Mouse (Mus musculus) gastrocnemius, postnatal 4 days (tissue): Measurements from ENCODE around the gene Tspan33. TPM values are rescaled to one million over a fixed set of nuclear protein-coding genes. Genes with fewer than 3 reads are reported as not detected.

Experiments
- DNase-seq, 2 experiments: peaks; one replicate each; pipeline ENCODE4 v3.0.0; 2021 to 2022; ENCODE audit warnings: low spot score in 2 of 2, mixed read lengths in 2 of 2
- total RNA-seq, 2 experiments: library from RNA; stranded (reverse); gene quantifications; 2 replicates each; pipeline ENCODE4 v1.2.3; 2021

Gene Tspan33
- total RNA-seq, 2 experiments from 2014 or later = 5.4 to 6.3 TPM

- no peak for DNase-seq
These were observed 3.1 kb downstream of the Tspan33 start for GRCm38 (mm10) chr6:29697139-29697538.

GRCm38 (mm10) chr6:29697548-29697947, 3.5 kb downstream of the Tspan33 start:
- no peak for DNase-seq

GRCm38 (mm10) chr6:29699085-29699745, 5.2 kb downstream of the Tspan33 start:
- no peak for DNase-seq

- DNase-seq = no peak
These were observed 7.0 kb downstream of the Tspan33 start for GRCm38 (mm10) chr6:29701051-29701450.

- no peak for DNase-seq
These were observed 8.1 kb downstream of the Tspan33 start for GRCm38 (mm10) chr6:29702126-29702525.

- DNase-seq = no peak
These were observed 10.1 kb downstream of the Tspan33 start for GRCm38 (mm10) chr6:29704143-29704542.

- DNase-seq = no peak
These were observed 13.9 kb downstream of the Tspan33 start for GRCm38 (mm10) chr6:29707902-29708301.

GRCm38 (mm10) chr6:29711318-29711717, 17.3 kb downstream of the Tspan33 start:
- no peak for DNase-seq

- DNase-seq = no peak
These were observed 18.1 kb downstream of the Tspan33 start for GRCm38 (mm10) chr6:29712011-29712584.

GRCm38 (mm10) chr6:29716624-29717365, 22.8 kb downstream of the Tspan33 start:
- DNase-seq = no peak

GRCm38 (mm10) chr6:29717541-29717940, 23.5 kb downstream of the Tspan33 start:
- DNase-seq = no peak

GRCm38 (mm10) chr6:29717952-29718521, 24.0 kb downstream of the Tspan33 start:
- no peak for DNase-seq

GRCm38 (mm10) chr6:29718894-29719329, 24.9 kb downstream of the Tspan33 start:
- DNase-seq = peak; percentile 49 to 72

- no peak for DNase-seq
These were observed 27.9 kb downstream of the Tspan33 start for GRCm38 (mm10) chr6:29721890-29722289.

- no peak for DNase-seq
These were observed 32.7 kb downstream of the Tspan33 start for GRCm38 (mm10) chr6:29726576-29727200.

GRCm38 (mm10) chr6:29728035-29728434, 34.0 kb downstream of the Tspan33 start:
- DNase-seq = no peak

GRCm38 (mm10) chr6:29729491-29729890, 35.5 kb downstream of the Tspan33 start:
- DNase-seq = no peak

- peak; percentile 70 to 83 for DNase-seq
These were observed 41.3 kb downstream of the Tspan33 start, which contains the start of gene Smo for GRCm38 (mm10) chr6:29735336-29735688. Gene Smo, plus strand, starts transcription at chr6:29735503.

GRCm38 (mm10) chr6:29735689-29736451, 41.8 kb downstream of the Tspan33 start:
- peak; percentile 62 to 74 for DNase-seq

GRCm38 (mm10) chr6:29736610-29737458, 42.8 kb downstream of the Tspan33 start:
- no peak for DNase-seq
